Mouse (Mus musculus): ENCODE data around the gene Ano6. TPM values are rescaled to one million over a fixed set of nuclear protein-coding genes. Genes with fewer than 3 reads are reported as not detected.

Gene Ano6
- polyA plus RNA-seq, 1 experiment from 2014 or later, result 37.2 TPM

DNA sequence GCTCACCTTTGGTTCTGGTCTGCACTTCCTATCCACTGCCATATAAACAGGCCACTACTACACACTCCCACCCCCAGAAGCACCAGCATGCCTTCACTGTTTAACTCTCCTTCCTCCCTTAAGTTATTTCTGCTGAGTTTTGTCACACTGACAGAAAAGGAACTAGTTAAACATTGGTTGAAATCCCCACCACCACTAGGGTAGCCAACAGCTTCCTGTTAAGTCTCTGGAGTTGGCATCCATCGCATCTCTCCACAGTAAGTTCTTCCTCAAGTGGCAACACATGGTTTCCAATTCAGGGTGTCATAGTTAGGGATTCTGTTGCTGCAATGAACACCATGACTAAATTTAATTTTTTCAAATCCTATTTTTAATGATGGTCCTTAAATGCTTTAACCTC, 116.2 kb downstream of the Ano6 start:
- H3K9me3 ChIP-seq (ENCODE audit: control insufficient read depth, low read length), result no peaks in the 10 kb centered on the region

GRCm38 (mm10) chr15:95907337-95907736, 116.7 kb downstream of the Ano6 start:
- Histone ChIP-seq H3K27me3 (ENCODE audit: control insufficient read depth, insufficient read depth, low read length) (no peaks in the 10 kb centered on the region), H3K36me3 (ENCODE audit: control insufficient read depth, insufficient read depth, low read length) (no peaks in the 10 kb centered on the region), H3K27ac (ENCODE audit: low read depth, low read length) (no peak overlapping the region), H3K4me2 (replicated peaks; ENCODE audit: low read depth, low read length) (no peak overlapping the region), H3K9ac (ENCODE audit: low read depth, low read length) (no peak overlapping the region), H3K4me1 (replicated peaks; ENCODE audit: control insufficient read depth, insufficient read depth, low read length) (no peaks in the 10 kb centered on the region), H3K4me3 (ENCODE audit: low read depth, low read length) (no peak overlapping the region), H3K9me3 (ENCODE audit: control insufficient read depth, low read length) (no peaks in the 10 kb centered on the region)
- WGBS, result 86% methylated on average over 10 of the region's 10 CpGs
- DNase-seq (ENCODE audit: low spot score) (no peak), ATAC-seq (ENCODE audit: low FRiP score) (no peak)

More for the DNA sequence above, 116.2 kb downstream of the Ano6 start:
- H3K36me3 ChIP-seq (ENCODE audit: control insufficient read depth, insufficient read depth, low read length), result no peaks in the 10 kb centered on the region
- H3K4me2 ChIP-seq (replicated peaks; ENCODE audit: low read depth, low read length), result no peak overlapping the region
- no peak overlapping the region for H3K4me3 ChIP-seq (ENCODE audit: low read depth, low read length)
- H3K27ac ChIP-seq (ENCODE audit: low read depth, low read length), result no peak overlapping the region
- no peaks in the 10 kb centered on the region for H3K4me1 ChIP-seq (replicated peaks; ENCODE audit: control insufficient read depth, insufficient read depth, low read length)
- ATAC-seq (ENCODE audit: low FRiP score) (no peak), DNase-seq (ENCODE audit: low spot score) (no peak)
- WGBS, result 93% methylated on average over 1 of the region's 1 CpGs
- no peaks in the 10 kb centered on the region for H3K27me3 ChIP-seq (ENCODE audit: control insufficient read depth, insufficient read depth, low read length)
- no peak overlapping the region for H3K9ac ChIP-seq (ENCODE audit: low read depth, low read length)

DNA sequence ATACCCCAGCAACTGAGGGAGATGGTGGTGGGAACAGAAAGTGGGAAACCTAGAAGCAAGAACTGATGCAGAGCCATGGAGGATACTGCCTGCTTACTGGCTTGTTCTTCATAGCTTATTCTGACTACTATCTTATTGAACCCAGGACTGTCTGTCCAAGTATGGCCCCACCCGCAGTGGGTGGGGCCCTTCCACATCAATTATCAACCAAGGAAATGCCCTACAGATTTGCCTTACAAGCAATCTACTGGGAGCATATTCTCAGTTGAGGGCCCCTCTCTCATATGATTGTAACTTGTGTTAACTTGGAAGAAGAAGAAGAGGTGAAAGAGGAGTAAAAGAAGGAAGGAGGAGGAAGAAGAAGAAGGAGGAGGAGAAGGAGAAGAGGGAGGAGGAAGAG, 117.3 kb downstream of the Ano6 start:
- no peak for DNase-seq (ENCODE audit: low spot score)
- no peak overlapping the region for H3K4me3 ChIP-seq (ENCODE audit: low read depth, low read length)
- WGBS, result 96% methylated on average over 1 of the region's 1 CpGs
- no peaks in the 10 kb centered on the region for H3K27me3 ChIP-seq (ENCODE audit: control insufficient read depth, insufficient read depth, low read length)
- H3K9me3 ChIP-seq (ENCODE audit: control insufficient read depth, low read length), result no peaks in the 10 kb centered on the region
- no peak overlapping the region for H3K27ac ChIP-seq (ENCODE audit: low read depth, low read length)
- no peak for ATAC-seq (ENCODE audit: low FRiP score)
- no peak overlapping the region for H3K9ac ChIP-seq (ENCODE audit: low read depth, low read length)
- H3K4me2 ChIP-seq (replicated peaks; ENCODE audit: low read depth, low read length), result no peak overlapping the region
- H3K4me1 ChIP-seq (replicated peaks; ENCODE audit: control insufficient read depth, insufficient read depth, low read length), result no peaks in the 10 kb centered on the region
- H3K36me3 ChIP-seq (ENCODE audit: control insufficient read depth, insufficient read depth, low read length), result no peaks in the 10 kb centered on the region

DNA sequence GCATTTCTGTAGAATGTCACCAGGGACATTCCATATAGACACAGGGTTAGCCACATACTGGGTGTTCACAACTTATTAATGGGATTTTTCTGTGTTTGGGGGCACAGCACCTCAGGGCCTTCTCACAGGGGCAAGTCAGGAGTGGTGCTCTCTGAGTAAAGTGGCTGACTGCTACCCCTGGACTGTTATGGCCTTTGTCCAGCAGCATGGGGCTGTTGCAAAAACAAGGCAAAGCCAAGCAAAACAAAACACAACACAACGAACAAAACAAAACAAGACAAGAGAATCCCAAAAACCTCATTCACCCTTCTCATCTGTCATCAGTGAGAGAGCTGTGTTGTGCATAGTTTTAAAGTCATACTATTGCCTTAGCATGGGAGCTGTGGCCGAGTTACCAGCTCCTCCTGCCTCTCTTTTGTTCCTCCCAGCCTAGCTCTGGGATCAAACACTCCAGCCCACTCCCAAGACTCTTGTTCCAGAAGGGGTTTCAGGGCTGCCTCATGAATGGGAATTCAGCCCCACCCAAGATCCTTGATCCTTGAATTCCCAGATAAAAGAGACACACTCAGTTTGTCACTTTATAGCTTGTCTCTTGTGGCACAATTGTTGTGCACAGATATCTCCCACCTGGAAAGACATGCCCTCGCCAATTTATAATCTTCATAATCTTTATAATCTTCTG, 119.6 kb downstream of the Ano6 start:
- Histone ChIP-seq H3K9me3 (ENCODE audit: control insufficient read depth, low read length) (no peaks in the 10 kb centered on the region), H3K36me3 (ENCODE audit: control insufficient read depth, insufficient read depth, low read length) (no peaks in the 10 kb centered on the region), H3K9ac (ENCODE audit: low read depth, low read length) (no peak overlapping the region), H3K4me3 (ENCODE audit: low read depth, low read length) (no peak overlapping the region), H3K27me3 (ENCODE audit: control insufficient read depth, insufficient read depth, low read length) (no peaks in the 10 kb centered on the region), H3K27ac (ENCODE audit: low read depth, low read length) (no peak overlapping the region), H3K4me2 (replicated peaks; ENCODE audit: low read depth, low read length) (no peak overlapping the region), H3K4me1 (replicated peaks; ENCODE audit: control insufficient read depth, insufficient read depth, low read length) (no peaks in the 10 kb centered on the region)
- 62% methylated on average over 3 of the region's 3 CpGs for WGBS
- DNase-seq (ENCODE audit: low spot score) (no peak), ATAC-seq (ENCODE audit: low FRiP score) (no peak)

DNA sequence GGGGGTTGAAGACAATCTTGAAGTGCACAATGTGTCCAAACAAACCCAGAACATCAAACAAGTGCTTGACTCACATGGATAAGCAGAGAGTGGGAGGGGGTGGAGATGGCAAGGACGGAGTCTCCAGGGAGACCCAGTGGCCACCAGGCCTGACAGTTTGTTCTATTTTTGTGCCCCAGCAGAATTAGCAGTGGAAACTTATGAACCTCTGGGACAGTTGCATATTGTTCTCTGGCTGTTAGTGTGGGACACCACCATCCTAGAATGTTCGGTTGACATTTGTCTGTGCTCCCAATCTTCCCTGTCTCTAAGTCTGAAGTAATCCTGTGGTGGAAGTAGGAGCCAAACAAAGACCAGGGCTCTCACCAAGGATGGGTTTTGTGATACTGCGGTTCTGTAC, 124.3 kb downstream of the Ano6 start:
- H3K36me3 ChIP-seq (ENCODE audit: control insufficient read depth, insufficient read depth, low read length), result no peaks in the 10 kb centered on the region
- no peak overlapping the region for H3K4me2 ChIP-seq (replicated peaks; ENCODE audit: low read depth, low read length)
- no peak overlapping the region for H3K27ac ChIP-seq (ENCODE audit: low read depth, low read length)
- no peaks in the 10 kb centered on the region for H3K9me3 ChIP-seq (ENCODE audit: control insufficient read depth, low read length)
- no peak overlapping the region for H3K4me3 ChIP-seq (ENCODE audit: low read depth, low read length)
- no peak for ATAC-seq (ENCODE audit: low FRiP score)
- DNase-seq (ENCODE audit: low spot score), result no peak
- no peaks in the 10 kb centered on the region for H3K4me1 ChIP-seq (replicated peaks; ENCODE audit: control insufficient read depth, insufficient read depth, low read length)
- H3K27me3 ChIP-seq (ENCODE audit: control insufficient read depth, insufficient read depth, low read length), result no peaks in the 10 kb centered on the region
- WGBS, result 82% methylated on average over 3 of the region's 3 CpGs
- H3K9ac ChIP-seq (ENCODE audit: low read depth, low read length), result no peak overlapping the region

DNA sequence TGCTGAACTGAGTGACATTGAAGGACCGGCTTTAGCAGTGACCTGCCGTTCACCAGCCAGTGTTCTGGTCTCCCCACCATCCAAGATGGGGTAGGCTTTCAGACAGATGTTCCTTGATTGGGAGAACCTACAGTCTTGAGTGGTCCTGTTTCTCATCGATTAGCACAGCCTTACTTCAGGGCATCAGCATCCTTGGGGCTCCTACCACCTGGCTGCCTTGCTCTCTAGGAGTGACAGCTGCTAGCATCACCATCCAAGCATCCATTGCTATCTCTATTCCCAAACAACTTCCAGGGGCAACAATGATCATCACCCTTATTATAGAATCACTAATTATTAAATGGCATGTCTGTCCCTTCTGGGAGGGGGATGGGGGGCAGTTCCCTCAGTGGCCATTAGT, 124.8 kb downstream of the Ano6 start:
- Histone ChIP-seq H3K9ac (ENCODE audit: low read depth, low read length) (no peak overlapping the region), H3K4me3 (ENCODE audit: low read depth, low read length) (no peak overlapping the region), H3K4me1 (replicated peaks; ENCODE audit: control insufficient read depth, insufficient read depth, low read length) (no peaks in the 10 kb centered on the region), H3K27me3 (ENCODE audit: control insufficient read depth, insufficient read depth, low read length) (no peaks in the 10 kb centered on the region), H3K27ac (ENCODE audit: low read depth, low read length) (no peak overlapping the region), H3K36me3 (ENCODE audit: control insufficient read depth, insufficient read depth, low read length) (no peaks in the 10 kb centered on the region), H3K4me2 (replicated peaks; ENCODE audit: low read depth, low read length) (no peak overlapping the region), H3K9me3 (ENCODE audit: control insufficient read depth, low read length) (no peaks in the 10 kb centered on the region)
- ATAC-seq (ENCODE audit: low FRiP score), result no peak
- no peak for DNase-seq (ENCODE audit: low spot score)
- WGBS, result 98% methylated on average over 3 of the region's 3 CpGs

- Histone ChIP-seq H3K9ac (ENCODE audit: low read depth, low read length) (no peak overlapping the region), H3K4me3 (ENCODE audit: low read depth, low read length) (no peak overlapping the region), H3K27me3 (ENCODE audit: control insufficient read depth, insufficient read depth, low read length) (no peaks in the 10 kb centered on the region), H3K9me3 (ENCODE audit: control insufficient read depth, low read length) (no peaks in the 10 kb centered on the region), H3K4me2 (replicated peaks; ENCODE audit: low read depth, low read length) (no peak overlapping the region), H3K4me1 (replicated peaks; ENCODE audit: control insufficient read depth, insufficient read depth, low read length) (no peaks in the 10 kb centered on the region), H3K36me3 (ENCODE audit: control insufficient read depth, insufficient read depth, low read length) (no peaks in the 10 kb centered on the region), H3K27ac (ENCODE audit: low read depth, low read length) (no peak overlapping the region)
- DNase-seq (ENCODE audit: low spot score), result no peak
- ATAC-seq (ENCODE audit: low FRiP score), result no peak
- WGBS, result 95% methylated on average over 3 of the region's 3 CpGs
These were observed 126.7 kb downstream of the Ano6 start for GRCm38 (mm10) chr15:95917330-95917729.

DNA sequence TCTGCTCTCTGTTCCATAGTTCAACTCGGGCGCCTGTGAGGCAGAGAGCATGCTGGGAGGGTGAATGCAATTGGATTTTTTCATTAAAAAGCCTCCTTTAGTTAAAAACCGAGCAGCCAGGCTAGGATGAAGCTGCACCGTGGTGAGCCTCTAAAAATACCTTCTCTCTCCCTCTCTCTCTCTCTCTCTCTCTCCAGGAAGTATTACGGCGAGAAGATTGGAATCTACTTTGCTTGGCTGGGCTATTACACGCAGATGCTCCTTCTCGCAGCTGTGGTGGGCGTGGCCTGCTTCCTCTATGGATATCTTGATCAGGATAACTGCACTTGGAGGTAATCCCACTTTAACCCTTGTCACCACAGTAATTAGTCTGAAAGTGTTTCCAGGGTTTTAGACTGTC, 129.4 kb downstream of the Ano6 start:
- no peak for ATAC-seq (ENCODE audit: low FRiP score)

DNA sequence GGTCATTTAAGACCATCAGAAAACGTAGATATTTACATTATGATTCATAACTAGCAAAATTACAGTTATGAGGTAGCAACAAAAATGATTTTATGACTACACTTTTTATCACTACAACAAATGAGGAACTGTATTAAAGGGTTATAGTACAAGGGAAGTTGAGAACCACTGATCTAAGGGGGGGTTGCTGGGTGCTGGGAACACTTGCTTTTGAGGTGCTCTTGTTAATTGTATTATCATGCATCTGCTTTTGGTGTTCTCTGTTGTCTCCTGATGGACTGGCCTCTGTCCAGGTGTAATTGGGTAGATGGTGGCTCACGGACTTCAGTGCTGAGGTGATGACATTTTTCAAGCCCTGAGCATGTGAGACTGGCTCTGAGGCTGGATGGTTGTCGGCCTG, 130.4 kb downstream of the Ano6 start:
- no peaks in the 10 kb centered on the region for H3K27me3 ChIP-seq (ENCODE audit: control insufficient read depth, insufficient read depth, low read length)

More for the DNA sequence above, 129.4 kb downstream of the Ano6 start:
- H3K4me2 ChIP-seq (replicated peaks; ENCODE audit: low read depth, low read length), result no peak overlapping the region
- no peaks in the 10 kb centered on the region for H3K4me1 ChIP-seq (replicated peaks; ENCODE audit: control insufficient read depth, insufficient read depth, low read length)
- H3K27me3 ChIP-seq (ENCODE audit: control insufficient read depth, insufficient read depth, low read length), result no peaks in the 10 kb centered on the region
- H3K9ac ChIP-seq (ENCODE audit: low read depth, low read length), result no peak overlapping the region
- no peak overlapping the region for H3K27ac ChIP-seq (ENCODE audit: low read depth, low read length)
- H3K9me3 ChIP-seq (ENCODE audit: control insufficient read depth, low read length), result no peaks in the 10 kb centered on the region
- 77% methylated on average over 9 of the region's 9 CpGs for WGBS
- no peak for DNase-seq (ENCODE audit: low spot score)
- no peaks in the 10 kb centered on the region for H3K36me3 ChIP-seq (ENCODE audit: control insufficient read depth, insufficient read depth, low read length)
- no peak overlapping the region for H3K4me3 ChIP-seq (ENCODE audit: low read depth, low read length)

More for the DNA sequence above, 130.4 kb downstream of the Ano6 start:
- no peak overlapping the region for H3K4me3 ChIP-seq (ENCODE audit: low read depth, low read length)
- no peak overlapping the region for H3K27ac ChIP-seq (ENCODE audit: low read depth, low read length)
- no peak overlapping the region for H3K9ac ChIP-seq (ENCODE audit: low read depth, low read length)
- no peak overlapping the region for H3K4me2 ChIP-seq (replicated peaks; ENCODE audit: low read depth, low read length)
- no peaks in the 10 kb centered on the region for H3K9me3 ChIP-seq (ENCODE audit: control insufficient read depth, low read length)
- WGBS, result 93% methylated on average over 3 of the region's 3 CpGs
- H3K36me3 ChIP-seq (ENCODE audit: control insufficient read depth, insufficient read depth, low read length), result no peaks in the 10 kb centered on the region
- DNase-seq (ENCODE audit: low spot score), result no peak
- no peak for ATAC-seq (ENCODE audit: low FRiP score)
- H3K4me1 ChIP-seq (replicated peaks; ENCODE audit: control insufficient read depth, insufficient read depth, low read length), result no peaks in the 10 kb centered on the region
